Mouse (Mus musculus) CD8-positive naive resting alpha-beta T cell, adult 2 months (primary cell): ENCODE measurements around the gene Olfr608.
"Not testable (repeated sequence)": the region's sequence is repeated elsewhere in the genome, so short reads cannot be mapped to it uniquely, and the experiment has no call there.

Experiments used
- DNase-seq, 2 experiments: peaks; one replicate each; pipeline ENCODE4 v3.0.0; 2022; ENCODE audit warnings: low read depth in 2 of 2, low spot score in 2 of 2

Olfr608 gene

DNA sequence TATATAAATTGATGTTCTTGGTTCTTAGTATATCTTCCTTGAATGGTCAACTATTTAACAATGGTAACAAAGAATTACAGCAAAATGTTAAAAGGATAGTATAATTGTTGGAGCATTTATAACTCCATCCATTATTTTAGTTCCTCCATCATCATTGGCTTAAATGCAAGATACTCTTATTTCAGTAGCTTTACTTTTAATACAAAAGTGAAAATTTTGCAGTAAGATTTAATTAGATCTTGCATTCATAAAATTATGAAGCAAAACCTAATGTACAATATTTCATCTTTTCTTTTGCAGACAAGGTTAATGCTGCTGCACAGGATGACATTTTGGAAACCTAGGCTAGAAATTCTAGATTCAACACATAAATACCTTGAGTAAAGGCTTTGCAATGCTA, at the start of gene Olfr608:
Gene Olfr608 (plus strand): TSS at position 301 of the 400 bp plus-strand sequence.
- DNase-seq, result no peak

DNA sequence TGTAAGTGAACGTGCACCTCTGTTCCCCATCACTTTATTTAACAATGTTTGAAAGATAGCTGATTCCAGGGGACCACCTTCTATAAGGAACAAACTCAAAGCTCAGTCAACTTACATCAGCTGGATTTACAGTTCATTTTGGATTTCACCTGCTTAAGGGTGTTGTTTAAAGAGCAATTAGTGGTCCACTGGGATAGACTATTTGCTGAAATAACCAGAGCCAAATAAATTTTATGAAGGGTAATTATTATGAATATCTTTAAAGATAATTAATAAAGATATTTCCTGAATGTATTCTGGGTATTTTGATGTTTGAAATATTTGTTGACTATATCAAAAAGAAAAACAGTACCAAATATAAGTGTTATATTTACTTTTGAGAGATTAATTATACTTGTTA, 24.3 kb upstream of the Olfr608 start, which contains the start of gene Olfr605:
Gene Olfr605 (minus strand): TSS at position 101 of the 400 bp plus-strand sequence.
- no peak for DNase-seq

DNA sequence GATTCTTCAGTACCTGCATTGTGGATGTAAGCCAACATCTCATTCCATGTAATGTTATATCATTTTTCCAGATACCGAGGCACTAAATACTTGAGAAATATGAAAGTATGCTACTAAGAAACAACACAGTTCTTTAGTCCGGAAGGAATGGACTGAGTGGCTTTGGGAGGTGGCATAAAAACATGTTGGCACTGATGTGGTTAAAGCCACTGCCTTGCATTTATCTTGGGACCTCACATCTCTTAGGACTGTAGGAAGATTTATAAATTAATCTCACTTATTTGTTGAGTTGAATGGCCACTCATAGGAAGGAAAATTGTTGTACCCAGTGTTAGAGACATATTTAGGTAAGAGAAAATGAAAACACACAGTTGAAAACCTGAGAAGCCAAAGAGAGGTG, 20.9 kb upstream of the Olfr608 start, which contains the start of gene Olfr606:
Gene Olfr606 (plus strand): TSS at position 301 of the 400 bp plus-strand sequence.
- no peak for DNase-seq

DNA sequence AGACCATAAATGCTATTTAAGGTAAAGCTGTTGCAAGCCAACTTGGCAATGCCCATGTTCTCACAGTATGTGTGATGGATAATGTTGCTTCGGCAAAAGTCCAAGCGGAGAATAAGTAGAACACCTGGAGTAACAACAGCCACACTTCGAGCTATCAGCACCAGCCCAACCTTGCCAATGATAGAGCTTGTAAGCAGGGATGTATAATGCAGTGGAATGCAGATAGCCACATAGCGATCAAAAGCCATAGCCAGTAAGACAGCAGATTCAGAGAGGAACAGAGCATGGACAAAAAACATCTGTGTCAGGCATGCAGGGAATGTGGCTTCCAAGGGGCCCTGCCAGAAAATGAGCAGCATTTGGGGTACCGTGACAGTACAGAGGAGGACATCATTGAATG, 9.1 kb upstream of the Olfr608 start:
- DNase-seq, result no peak

DNA sequence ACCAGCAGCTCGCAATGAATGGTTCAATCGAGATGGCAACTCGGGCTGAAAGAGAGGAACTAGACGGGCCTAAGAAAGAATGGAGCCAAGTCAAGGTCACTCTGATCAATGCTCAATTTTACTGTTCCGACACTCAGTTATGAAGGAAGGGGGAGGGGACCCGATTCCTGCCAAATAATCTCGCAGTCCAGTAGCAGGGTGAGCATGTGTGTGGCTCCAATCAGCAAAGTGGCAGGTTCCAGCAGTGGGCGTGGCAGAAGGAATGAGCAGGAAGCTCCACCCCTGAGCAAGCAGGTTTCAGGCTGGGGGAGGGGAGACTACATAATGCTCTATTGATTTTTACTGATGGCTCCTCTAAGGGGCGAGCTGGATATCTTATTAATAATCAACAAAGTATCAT, 7.4 kb downstream of the Olfr608 start:
- DNase-seq, result not testable (repeated sequence)

DNA sequence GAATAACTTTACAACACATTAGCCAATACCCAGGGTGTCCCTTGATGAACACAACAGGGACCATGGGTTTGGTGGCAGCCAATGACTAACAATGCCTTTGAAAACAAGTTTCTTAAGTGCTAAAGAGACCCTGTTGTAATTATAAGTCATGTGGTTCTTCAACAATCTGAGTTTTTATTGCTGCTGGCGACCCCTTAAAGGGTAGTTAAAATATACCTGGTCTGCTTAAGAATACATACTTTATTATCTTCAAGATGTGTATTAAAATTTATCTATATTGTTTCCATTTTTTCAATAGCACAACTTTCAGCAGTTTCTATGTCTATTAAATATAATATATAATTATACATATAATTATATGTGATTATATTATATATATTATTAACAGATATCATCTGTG, 28.3 kb downstream of the Olfr608 start, which contains the start of gene Olfr609:
Gene Olfr609 (minus strand): TSS at position 101 of the 400 bp plus-strand sequence.
- no peak for DNase-seq

DNA sequence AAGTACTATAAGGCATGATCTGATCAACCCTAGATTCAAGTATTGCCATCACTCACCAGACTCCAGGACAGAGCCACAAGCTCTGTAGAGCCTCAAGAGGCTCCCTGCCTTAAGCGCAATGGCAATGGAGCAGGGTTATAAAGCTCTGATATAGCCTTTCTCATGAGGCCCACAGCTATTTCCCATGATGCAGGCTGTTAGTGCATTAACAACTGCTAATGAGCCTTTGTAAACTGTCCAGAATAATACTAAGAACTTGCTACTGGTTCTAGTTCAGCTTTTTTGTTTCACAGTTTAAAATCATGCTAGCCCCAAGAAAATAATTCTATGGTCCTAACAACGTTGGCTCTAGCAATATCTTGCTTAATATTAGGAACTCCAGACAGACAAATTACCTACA, 42.3 kb downstream of the Olfr608 start, which contains the start of gene Olfr610:
Gene Olfr610 (minus strand): TSS at position 101 of the 400 bp plus-strand sequence.
- DNase-seq, result no peak

DNA sequence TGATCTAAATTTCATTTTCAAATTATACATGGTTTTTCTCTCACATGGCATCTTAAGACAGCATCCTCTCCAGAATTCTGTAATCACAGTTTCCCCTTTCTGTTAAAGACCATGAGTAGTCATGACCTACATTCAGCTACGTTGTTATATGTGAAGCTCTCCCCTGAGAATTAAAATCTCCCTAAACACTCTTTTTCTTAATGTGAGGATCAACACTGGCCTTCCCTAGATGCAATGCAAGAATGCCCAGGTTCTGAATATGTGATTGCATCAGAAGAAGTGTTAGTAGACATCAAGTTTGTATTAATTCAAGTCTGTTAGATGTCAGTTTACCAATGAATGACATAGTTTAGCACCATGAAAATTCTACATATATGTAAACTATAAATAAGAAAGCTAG, 51.1 kb downstream of the Olfr608 start, which contains the start of gene Olfr611:
Gene Olfr611 (minus strand): TSS at position 101 of the 400 bp plus-strand sequence.
- not testable (repeated sequence) for DNase-seq
